Mouse (Mus musculus): ENCODE measurements at regions not wholly inside any gene's neighbourhood (a gene's known extent, or its start where the extent isn't known, plus 50 kb on each side); places are given as distances from the start of the nearest gene placed in this dataset.

GRCm38 (mm10) chr8:91941005-91941404 lies 139.1 kb upstream of the Irx3 start:
- no peak for TF ChIP-seq CHD2 (IDR thresholded peaks at IDR 0.05; ENCODE audit: low read depth, low read length)
- no peak for TF ChIP-seq ZC3H11A (IDR thresholded peaks at IDR 0.05; ENCODE audit: borderline replicate concordance, low read depth, low read length)
- TF ChIP-seq MAFK (IDR thresholded peaks at IDR 0.05; ENCODE audit: insufficient read depth, low read depth, low read length) = no peak
- no peak for TF ChIP-seq ZNF384 (IDR thresholded peaks at IDR 0.05; ENCODE audit: low read depth, low read length)
